Mouse (Mus musculus) left cerebral cortex, postnatal 36 days (tissue): Measurements from ENCODE around the gene Tmem174. TPM values are rescaled to one million over a fixed set of nuclear protein-coding genes. Genes with fewer than 3 reads are reported as not detected.

Experiments
- DNase-seq, 2 experiments: peaks; one replicate each; pipeline ENCODE4 v3.0.0; 2021 to 2022; ENCODE audit warnings: low spot score in 2 of 2, mixed read lengths in 1 of 2
- intact Hi-C: fragments of 180-260 bp; cut with DNase I; formaldehyde crosslinking; loops from one replicate; pipeline ENCODE4 v1.15.1; 2025
- total RNA-seq, 2 experiments: library from RNA; stranded (reverse); gene quantifications; 2 replicates each; pipeline ENCODE4 v1.2.3; 2021

Tmem174 gene
- total RNA-seq, 2 experiments from 2014 or later = not detected

DNA sequence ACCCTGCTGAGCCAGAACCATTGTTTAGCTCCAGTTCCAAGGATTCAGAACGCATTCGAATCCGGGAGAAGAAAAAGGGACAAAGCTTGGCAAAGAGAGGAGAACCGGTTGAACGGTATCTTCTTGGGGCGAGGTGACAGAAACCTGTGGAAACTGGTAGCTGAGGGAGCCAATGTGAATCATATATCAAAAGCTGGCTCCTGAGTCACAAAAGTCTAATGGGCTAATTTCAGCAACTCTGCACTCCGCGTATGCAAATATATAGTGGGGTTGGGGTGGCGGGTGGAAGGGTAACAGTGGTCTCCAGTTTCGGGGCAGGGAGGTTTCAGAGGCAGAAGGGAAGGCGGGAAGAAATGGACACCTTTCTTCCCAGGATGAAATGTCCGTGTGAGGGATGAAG lies 48.7 kb downstream of the Tmem174 start:
- no peak for DNase-seq
- intact Hi-C loops = loop anchor here (5.0 kb wide), 1 partner anchor 86 kb away; no protein-coding TSS in a partner anchor

- intact Hi-C loops = loop anchor here (2.0 to 5.0 kb wide), 2 partner anchors 85 to 233 kb away; partner anchors contain the start of gene Foxd1
- peak in 1 of 2 experiments; percentile 23 for DNase-seq
Observed at GRCm38 (mm10) chr13:98587639-98588038, 49.6 kb downstream of the Tmem174 start.

GRCm38 (mm10) chr13:98586817-98587575 lies 50.2 kb downstream of the Tmem174 start:
- peak; percentile 41 to 48 for DNase-seq
- intact Hi-C loops = loop anchor here (2.0 to 5.0 kb wide), 2 partner anchors 85 to 232 kb away; partner anchors contain the start of gene Foxd1

Other genes starting within 250 kb of the Tmem174 start
- not detected for gene Gm10320, start 145.4 kb downstream of the Tmem174 start, total RNA-seq
- gene Tmem171, start 57.4 kb upstream of the Tmem174 start, total RNA-seq = not detected
- gene Fcho2, start 178.0 kb upstream of the Tmem174 start, total RNA-seq = 10 to 100 TPM; 35.3 to 41.0 TPM